ENCODE assay signal across 11 mouse cellular contexts in genomic region chr17:47929431-47929830, GRCm38 (mm10).
"Had no signal": no experiment of that assay in that cellular context is flagged by ENCODE, and none has a peak within 500 bp of the region (broad histone marks: within the 10 kb centered on the region; RNA-seq: fewer than 3 reads in every experiment).

No protein-coding gene starts in this region.

- DNase-seq: kidney, adult 2 months; kidney, postnatal 14 days; lung, postnatal 36 days; midbrain, embryonic 14.5 days; spleen, adult 18-20 months; thymus, adult 18-20 months; thymus, postnatal 14 days had no signal

- H3K9me3 ChIP-seq: kidney, embryonic 15.5 days; limb, embryonic 10.5 days; neural tube, embryonic 12.5 days had no signal

- H3K4me3 ChIP-seq: kidney, embryonic 15.5 days; limb, embryonic 10.5 days; neural tube, embryonic 12.5 days had no signal

- H3K9ac ChIP-seq: kidney, embryonic 15.5 days; neural tube, embryonic 12.5 days had no signal

- H3K36me3 ChIP-seq: kidney, embryonic 15.5 days; limb, embryonic 10.5 days; neural tube, embryonic 12.5 days had no signal

- H3K27me3 ChIP-seq: kidney, embryonic 15.5 days; neural tube, embryonic 12.5 days had no signal

- H3K27ac ChIP-seq: hindbrain, postnatal 0 days; kidney, embryonic 15.5 days; neural tube, embryonic 12.5 days had no signal

- H3K4me2 ChIP-seq: kidney, embryonic 15.5 days; neural tube, embryonic 12.5 days had no signal

- ATAC-seq: hindbrain, postnatal 0 days had no signal
